In the genomic region with DNA sequence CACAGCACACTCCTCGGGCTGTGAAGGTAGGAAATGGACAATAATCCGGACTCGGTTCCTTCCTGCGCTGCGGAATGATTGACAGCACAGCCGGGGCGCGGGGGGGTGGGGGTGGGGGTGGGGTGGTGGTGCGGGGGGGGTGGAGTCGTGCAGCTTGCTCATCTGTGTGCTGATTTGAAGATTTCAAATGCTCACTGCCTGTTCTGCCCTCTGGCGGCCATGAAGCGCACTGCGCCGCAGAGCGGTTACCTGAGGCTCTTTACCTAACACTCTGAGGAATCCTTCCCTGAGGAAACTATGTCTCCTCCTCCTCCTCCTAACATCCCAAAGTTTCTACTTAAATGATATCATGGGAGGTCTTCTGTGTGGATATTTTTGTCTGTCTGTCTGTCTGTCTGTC, we compare ENCODE assay signal across 8 mouse cellular contexts. TPM values are rescaled to one million over a fixed set of nuclear protein-coding genes. Genes with fewer than 3 reads are reported as not detected.
A peak's percentile ranks its signal among the peaks of the same experiment; 100 is the strongest.
DNase-seq lines count a peak whose midpoint lies in the region; ATAC-seq and TF ChIP-seq lines count a peak whose summit lies in the region.

No protein-coding gene starts in this region.

- no peak overlapping the region for H3K4me3 ChIP-seq in heart, adult 2 months
- no peak overlapping the region for H3K4me3 ChIP-seq in forebrain, embryonic 13.5 days
- H3K4me3 ChIP-seq in intestine, embryonic 15.5 days (replicated peaks): no peak overlapping the region
- H3K4me3 ChIP-seq in limb, embryonic 12.5 days (replicated peaks): no peak overlapping the region
- no peak overlapping the region for H3K4me3 ChIP-seq in midbrain, embryonic 13.5 days (replicated peaks)
- H3K4me3 ChIP-seq in spleen, adult 2 months (ENCODE audit: extremely low read depth, insufficient read depth, insufficient read length): no peak overlapping the region

- 8% methylated on average over 15 of the region's 15 CpGs for WGBS in heart, adult 2 months
- 9% methylated on average over 15 of the region's 15 CpGs for WGBS in forebrain, embryonic 13.5 days
- WGBS in intestine, embryonic 15.5 days: 4% methylated on average over 15 of the region's 15 CpGs
- WGBS in limb, embryonic 12.5 days: 6% methylated on average over 15 of the region's 15 CpGs
- WGBS in midbrain, embryonic 13.5 days: 5% methylated on average over 15 of the region's 15 CpGs
- whole genome bisulfite sequencing in spleen, adult 2 months: 2% methylated on average over 14 of the region's 15 CpGs

- H3K9me3 ChIP-seq in forebrain, embryonic 13.5 days (replicated peaks): no peaks in the 10 kb centered on the region
- H3K9me3 ChIP-seq in intestine, embryonic 15.5 days: no peaks in the 10 kb centered on the region
- no peaks in the 10 kb centered on the region for H3K9me3 ChIP-seq in limb, embryonic 12.5 days
- H3K9me3 ChIP-seq in midbrain, embryonic 13.5 days: no peaks in the 10 kb centered on the region

- TF ChIP-seq POLR2A in heart, adult 2 months (IDR thresholded peaks at IDR 0.05; ENCODE audit: insufficient read depth, low read depth, low read length): no peak
- no peak for TF ChIP-seq POLR2A in spleen, adult 2 months (IDR thresholded peaks at IDR 0.05; ENCODE audit: low read depth, low read length)

- no peaks in the 10 kb centered on the region for H3K79me2 ChIP-seq in heart, adult 2 months (replicated peaks; ENCODE audit: control insufficient read depth, insufficient read depth, low read length)

- 0 out of 2 replicates have a peak, but pooled peaks have one; percentile 6 for ATAC-seq in forebrain, embryonic 13.5 days
- no peak; the same call in 1 of the 2 replicates for ATAC-seq in intestine, embryonic 15.5 days
- ATAC-seq in limb, embryonic 12.5 days (ENCODE audit: insufficient number of reproducible peaks, insufficient read depth, low FRiP score, low TSS enrichment, low read depth): no peak
- no peak for ATAC-seq in midbrain, embryonic 13.5 days

- intact Hi-C loops in heart, adult 2 months (cut with DNase I): no loop called here

- peak overlapping the region; percentile 39 for H3K4me2 ChIP-seq in forebrain, embryonic 13.5 days
- peak overlapping the region; percentile 30 for H3K4me2 ChIP-seq in intestine, embryonic 15.5 days (replicated peaks)
- H3K4me2 ChIP-seq in limb, embryonic 12.5 days: peak overlapping the region; percentile 44
- peak overlapping the region; percentile 35 for H3K4me2 ChIP-seq in midbrain, embryonic 13.5 days (replicated peaks)

- no peak for TF ChIP-seq EP300 in heart, adult 2 months (IDR thresholded peaks at IDR 0.05; ENCODE audit: insufficient read depth, low read depth, low read length)

- peak; percentile 74 for TF ChIP-seq CTCF in heart, adult 2 months (IDR thresholded peaks at IDR 0.05)
- TF ChIP-seq CTCF in spleen, adult 2 months (IDR thresholded peaks at IDR 0.05; ENCODE audit: extremely low read depth, insufficient read depth, insufficient read length, insufficient replicate concordance): peak; percentile 92

- no peak overlapping the region for H3K27ac ChIP-seq in heart, adult 2 months
- H3K27ac ChIP-seq in forebrain, embryonic 13.5 days: no peak overlapping the region
- no peak overlapping the region for H3K27ac ChIP-seq in intestine, embryonic 15.5 days
- no peak overlapping the region for H3K27ac ChIP-seq in limb, embryonic 12.5 days
- H3K27ac ChIP-seq in midbrain, embryonic 13.5 days: no peak overlapping the region
- H3K27ac ChIP-seq in spleen, adult 2 months (ENCODE audit: insufficient read depth, low read length): no peak overlapping the region

- peak; percentile 41 to 71 for DNase-seq in heart, adult 2 months
- DNase-seq in heart, adult 9 months (ENCODE audit: low spot score in 2 of 2): no peak
- DNase-seq in c-Kit-positive CD71-positive TER-119-negative erythroid progenitor cells, embryonic 14.5 days (ENCODE audit: low read depth): peak; percentile 35
- peak in 1 of 2 experiments; percentile 67 for DNase-seq in spleen, adult 2 months (ENCODE audit: low read depth in 1 of 2, low spot score in 2 of 2)

- H3K27me3 ChIP-seq in heart, adult 2 months (ENCODE audit: control insufficient read depth, insufficient read depth, low read length): no peaks in the 10 kb centered on the region; the same call in 1 of the 2 replicates
- no peaks in the 10 kb centered on the region for H3K27me3 ChIP-seq in forebrain, embryonic 13.5 days
- H3K27me3 ChIP-seq in intestine, embryonic 15.5 days (replicated peaks): no peaks in the 10 kb centered on the region
- no peaks in the 10 kb centered on the region for H3K27me3 ChIP-seq in limb, embryonic 12.5 days
- H3K27me3 ChIP-seq in midbrain, embryonic 13.5 days: no peaks in the 10 kb centered on the region
- no peaks in the 10 kb centered on the region for H3K27me3 ChIP-seq in spleen, adult 2 months (ENCODE audit: control insufficient read depth, insufficient read depth, low read length)

- no peaks in the 10 kb centered on the region for H3K36me3 ChIP-seq in heart, adult 2 months (ENCODE audit: control insufficient read depth, insufficient read depth, low read length)
- no peaks in the 10 kb centered on the region for H3K36me3 ChIP-seq in forebrain, embryonic 13.5 days (ENCODE audit: poor library complexity, severe bottlenecking)
- H3K36me3 ChIP-seq in intestine, embryonic 15.5 days: no peaks in the 10 kb centered on the region
- no peaks in the 10 kb centered on the region for H3K36me3 ChIP-seq in limb, embryonic 12.5 days
- no peaks in the 10 kb centered on the region for H3K36me3 ChIP-seq in midbrain, embryonic 13.5 days
- no peaks in the 10 kb centered on the region for H3K36me3 ChIP-seq in spleen, adult 2 months (ENCODE audit: control insufficient read depth, insufficient read depth, low read length)

- no peak overlapping the region for H3K9ac ChIP-seq in heart, adult 2 months (ENCODE audit: low read depth, low read length)
- H3K9ac ChIP-seq in forebrain, embryonic 13.5 days: no peak overlapping the region
- no peak overlapping the region for H3K9ac ChIP-seq in intestine, embryonic 15.5 days
- no peak overlapping the region for H3K9ac ChIP-seq in limb, embryonic 12.5 days (replicated peaks)
- no peak overlapping the region for H3K9ac ChIP-seq in midbrain, embryonic 13.5 days (replicated peaks)

- H3K4me1 ChIP-seq in heart, adult 2 months (ENCODE audit: control insufficient read depth, insufficient read depth, low read length): no peaks in the 10 kb centered on the region
- no peaks in the 10 kb centered on the region for H3K4me1 ChIP-seq in forebrain, embryonic 13.5 days
- H3K4me1 ChIP-seq in intestine, embryonic 15.5 days (replicated peaks): 0 out of 2 replicates have a peak, but pooled peaks cover 2% of the 10 kb centered on the region
- H3K4me1 ChIP-seq in limb, embryonic 12.5 days (replicated peaks): no peaks in the 10 kb centered on the region
- H3K4me1 ChIP-seq in midbrain, embryonic 13.5 days (replicated peaks): peaks cover 3% of the 10 kb centered on the region
- H3K4me1 ChIP-seq in spleen, adult 2 months (ENCODE audit: control insufficient read depth, insufficient read depth, insufficient read length): no peaks in the 10 kb centered on the region

RNA-seq across cellular contexts. Expression of a gene that starts 6.2 kb away (rescaled TPM):
- under 1 TPM in 1 of 2 experiments, not detected in 1; 0.09 TPM for total RNA-seq in heart, adult 2 months (2021)
- 1.4 and 1.8 TPM in 2 replicates for polyA plus RNA-seq in heart, adult 2 months (2012; rRNA removed)
- polyA plus RNA-seq in forebrain, embryonic 13.5 days (2015; fragmentation: Nextera tagmentation; extraction: Ambion mirVana): 1.7 and 1.9 TPM in 2 replicates
- polyA plus RNA-seq in intestine, embryonic 15.5 days (2015; fragmentation: Nextera tagmentation; extraction: Ambion mirVana): 2.2 TPM in 2 replicates
- polyA plus RNA-seq in limb, embryonic 12.5 days (2016; fragmentation: Nextera tagmentation; extraction: Ambion mirVana): 1.6 and 1.9 TPM in 2 replicates
- 1.7 and 2.0 TPM in 2 replicates for polyA plus RNA-seq in midbrain, embryonic 13.5 days (2015; fragmentation: Nextera tagmentation; extraction: Ambion mirVana)
- 0.05 and 0.18 TPM in 2 replicates for polyA plus RNA-seq in spleen, adult 2 months (2012; rRNA removed)

RNA-seq across cellular contexts. Expression of a gene that starts 25.7 kb away (rescaled TPM):
- total RNA-seq in heart, adult 2 months (2021): 10 to 100 TPM; 34.2 to 42.4 TPM
- polyA plus RNA-seq in heart, adult 2 months (2012; rRNA removed): 21.8 and 29.2 TPM in 2 replicates
- polyA plus RNA-seq in forebrain, embryonic 13.5 days (2015; fragmentation: Nextera tagmentation; extraction: Ambion mirVana): 0.08 and 0.19 TPM in 2 replicates
- polyA plus RNA-seq in intestine, embryonic 15.5 days (2015; fragmentation: Nextera tagmentation; extraction: Ambion mirVana): 1.3 and 1.5 TPM in 2 replicates
- 0.79 and 1.0 TPM in 2 replicates for polyA plus RNA-seq in limb, embryonic 12.5 days (2016; fragmentation: Nextera tagmentation; extraction: Ambion mirVana)
- 0.15 and 0.26 TPM in 2 replicates for polyA plus RNA-seq in midbrain, embryonic 13.5 days (2015; fragmentation: Nextera tagmentation; extraction: Ambion mirVana)
- polyA plus RNA-seq in spleen, adult 2 months (2012; rRNA removed): 4.2 and 5.8 TPM in 2 replicates

RNA-seq across cellular contexts. Expression of a gene that starts 35.9 kb away (rescaled TPM):
- total RNA-seq in heart, adult 2 months (2021): not detected
- polyA plus RNA-seq in heart, adult 2 months (2012; rRNA removed): not detected in 2 replicates
- not detected in 2 replicates for polyA plus RNA-seq in forebrain, embryonic 13.5 days (2015; fragmentation: Nextera tagmentation; extraction: Ambion mirVana)
- 0.30 and 0.63 TPM in 2 replicates for polyA plus RNA-seq in intestine, embryonic 15.5 days (2015; fragmentation: Nextera tagmentation; extraction: Ambion mirVana)
- not detected in 2 replicates for polyA plus RNA-seq in limb, embryonic 12.5 days (2016; fragmentation: Nextera tagmentation; extraction: Ambion mirVana)
- not detected in 2 replicates for polyA plus RNA-seq in midbrain, embryonic 13.5 days (2015; fragmentation: Nextera tagmentation; extraction: Ambion mirVana)
- not detected in 2 replicates for polyA plus RNA-seq in spleen, adult 2 months (2012; rRNA removed)

Comparison
In these comparisons a context has a peak if more than half of its experiments do, and no peak if none do; other contexts are left out.
1. DNase-seq: peak in heart, adult 2 months (2 of 2) and c-Kit-positive CD71-positive TER-119-negative erythroid progenitor cells, embryonic 14.5 days (single experiment); none in heart, adult 9 months (0 of 2).
2. Peak in every context shown above with its lines, with median percentiles within 50 percentile points of each other: H3K4me2 ChIP-seq.